Comparison of ENCODE assay signal across 23 mouse cellular contexts in the genomic region with DNA sequence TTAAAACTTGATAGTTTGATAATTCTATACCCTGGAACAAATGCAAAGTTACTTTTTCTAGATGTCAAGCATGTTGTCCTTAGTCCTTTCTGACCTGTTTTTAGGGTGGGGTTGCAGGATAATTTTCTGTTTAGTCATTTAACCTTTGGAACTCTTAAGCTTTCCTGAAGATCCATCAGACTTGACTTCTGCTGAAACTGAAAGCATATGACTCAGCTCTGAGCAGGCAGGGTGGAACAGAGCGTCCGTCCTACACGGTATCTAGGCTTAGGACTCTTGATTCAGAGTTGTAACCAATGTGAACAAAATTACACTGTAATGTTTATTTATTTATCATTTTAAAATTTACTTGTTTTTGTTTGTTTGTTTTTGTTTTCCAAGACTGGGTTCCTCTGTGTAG. TPM values are rescaled to one million over a fixed set of nuclear protein-coding genes. Genes with fewer than 3 reads are reported as not detected.
DNase-seq lines count a peak whose midpoint lies in the region; ATAC-seq and TF ChIP-seq lines count a peak whose summit lies in the region.
"Had no signal": no experiment of that assay in that cellular context is flagged by ENCODE, and none has a peak within 500 bp of the region (broad histone marks: within the 10 kb centered on the region; RNA-seq: fewer than 3 reads in every experiment).

No protein-coding gene starts in this region.

- 64% methylated on average over 3 of the region's 3 CpGs for WGBS in intestine, embryonic 16.5 days
- WGBS in small intestine, adult 2 months: 35% methylated on average over 3 of the region's 3 CpGs

- DNase-seq in 3T3-L1 (ENCODE audit: low read depth, low spot score) (peak; percentile 88), adipocyte (ENCODE audit: low spot score) (peak; percentile 43)
- no peak for DNase-seq in layer of hippocampus, adult 9-10 months (ENCODE audit: low spot score)
- DNase-seq in frontal cortex, postnatal 14 days (ENCODE audit: low spot score in 2 of 2): no peak
- DNase-seq in lung, adult 18-20 months: no peak
- no peak for DNase-seq in thymus, postnatal 14 days
- DNase-seq: adrenal gland, adult 2 months; adrenal gland, postnatal 10 days; adrenal gland, postnatal 25 days; cerebellum, adult 11-12 months; cerebellum, adult 2 months; cerebellum, adult 9-10 months; cerebellum, postnatal 10 days; cerebellum, postnatal 25 days had no signal

- H3K9me3 ChIP-seq in intestine, embryonic 16.5 days (ENCODE audit: control insufficient read depth, low read length): no peaks in the 10 kb centered on the region
- H3K9me3 ChIP-seq: embryonic facial prominence, embryonic 10.5 days; embryonic facial prominence, embryonic 12.5 days; forebrain, embryonic 12.5 days had no signal

- no peak overlapping the region for H3K4me2 ChIP-seq in intestine, embryonic 16.5 days (ENCODE audit: low read depth, low read length)
- H3K4me2 ChIP-seq: embryonic facial prominence, embryonic 12.5 days; forebrain, embryonic 12.5 days had no signal

- no peak for TF ChIP-seq POLR2A in small intestine, adult 2 months (IDR thresholded peaks at IDR 0.05; ENCODE audit: low read depth, low read length)

- TF ChIP-seq CTCF in small intestine, adult 2 months (IDR thresholded peaks at IDR 0.05; ENCODE audit: extremely low read depth, insufficient read length, insufficient replicate concordance, low read depth, low read length): no peak

- H3K4me1 ChIP-seq in intestine, embryonic 16.5 days (ENCODE audit: control insufficient read depth, insufficient read depth, low read length): no peaks in the 10 kb centered on the region
- peaks cover 5% of the 10 kb centered on the region; the same call in 1 of the 2 replicates for H3K4me1 ChIP-seq in small intestine, adult 2 months (ENCODE audit: control insufficient read depth, insufficient read depth, insufficient read length, low read length)
- H3K4me1 ChIP-seq: embryonic facial prominence, embryonic 10.5 days; embryonic facial prominence, embryonic 12.5 days; forebrain, embryonic 12.5 days had no signal

- H3K36me3 ChIP-seq in intestine, embryonic 16.5 days (ENCODE audit: control insufficient read depth, insufficient read depth, low read length): no peaks in the 10 kb centered on the region
- H3K36me3 ChIP-seq in small intestine, adult 2 months (ENCODE audit: control insufficient read depth, insufficient read depth, low read length): peaks cover 7% of the 10 kb centered on the region

- peak; percentile 89 for ATAC-seq in intestine, embryonic 16.5 days
- ATAC-seq: activated CD4-positive, CD25-positive, alpha-beta regulatory T cell, adult 4 months; forebrain, embryonic 14.5 days; forebrain, embryonic 16.5 days; Patski had no signal

- H3K4me3 ChIP-seq in intestine, embryonic 16.5 days (ENCODE audit: low read length): no peak overlapping the region
- H3K4me3 ChIP-seq in small intestine, adult 2 months (ENCODE audit: low read depth, low read length): no peak overlapping the region
- H3K4me3 ChIP-seq: embryonic facial prominence, embryonic 10.5 days; embryonic facial prominence, embryonic 12.5 days; forebrain, embryonic 12.5 days had no signal

- no peaks in the 10 kb centered on the region for H3K27me3 ChIP-seq in intestine, embryonic 16.5 days (replicated peaks; ENCODE audit: control insufficient read depth, insufficient read depth, low read length)
- no peaks in the 10 kb centered on the region for H3K27me3 ChIP-seq in small intestine, adult 2 months (ENCODE audit: control insufficient read depth, insufficient read depth, low read length)
- H3K27me3 ChIP-seq: embryonic facial prominence, embryonic 12.5 days; forebrain, embryonic 12.5 days; Patski had no signal

- no peak overlapping the region for H3K27ac ChIP-seq in intestine, embryonic 16.5 days (ENCODE audit: low read length)
- H3K27ac ChIP-seq in small intestine, adult 2 months (ENCODE audit: insufficient read depth, low read depth, low read length): peak overlapping the region; percentile 91
- H3K27ac ChIP-seq: embryonic facial prominence, embryonic 10.5 days; embryonic facial prominence, embryonic 12.5 days; forebrain, embryonic 12.5 days had no signal

- no peak overlapping the region for H3K9ac ChIP-seq in intestine, embryonic 16.5 days (ENCODE audit: low read depth, low read length)
- H3K9ac ChIP-seq: embryonic facial prominence, embryonic 12.5 days; forebrain, embryonic 12.5 days had no signal

RNA-seq across cellular contexts. Expression of gene Pnn, which starts 11.2 kb away (rescaled TPM):
- polyA plus RNA-seq in intestine, embryonic 16.5 days (2015; fragmentation: Nextera tagmentation; extraction: Ambion mirVana): 60.5 and 66.7 TPM in 2 replicates
- 5.2 and 8.9 TPM in 2 replicates for polyA plus RNA-seq in small intestine, adult 2 months (2012; rRNA removed)

RNA-seq across cellular contexts. Expression of gene Trappc6b, which starts 16.6 kb away (rescaled TPM):
- 77.0 and 85.9 TPM in 2 replicates for polyA plus RNA-seq in intestine, embryonic 16.5 days (2015; fragmentation: Nextera tagmentation; extraction: Ambion mirVana)
- 30.0 and 56.7 TPM in 2 replicates for polyA plus RNA-seq in small intestine, adult 2 months (2012; rRNA removed)

RNA-seq across cellular contexts. Expression of gene Mia2, which starts 17.7 kb away (rescaled TPM):
- 88.2 and 96.6 TPM in 2 replicates for polyA plus RNA-seq in intestine, embryonic 16.5 days (2015; fragmentation: Nextera tagmentation; extraction: Ambion mirVana)
- 21.9 and 37.8 TPM in 2 replicates for polyA plus RNA-seq in small intestine, adult 2 months (2012; rRNA removed)

Comparison
In these comparisons a context has a peak if more than half of its experiments do, and no peak if none do; other contexts are left out.
1. DNase-seq: peak in 3T3-L1 (single experiment) and adipocyte (single experiment); none in layer of hippocampus, adult 9-10 months (single experiment), frontal cortex, postnatal 14 days (0 of 2), lung, adult 18-20 months (0 of 2) and thymus, postnatal 14 days (single experiment).